Mouse (Mus musculus): ENCODE measurements around the gene Prss57. TPM values are rescaled to one million over a fixed set of nuclear protein-coding genes. Genes with fewer than 3 reads are reported as not detected.

Gene Prss57
- polyA plus RNA-seq, 1 experiment from 2014 or later, result 5.0 TPM

- DNase-seq, result no peak
- H3K27me3 ChIP-seq (ENCODE audit: insufficient read depth, low read length), result no peaks in the 10 kb centered on the region
- H3K4me3 ChIP-seq (ENCODE audit: low read depth, low read length), result no peak overlapping the region
- H3K36me3 ChIP-seq (replicated peaks; ENCODE audit: insufficient read depth, low read length), result no peaks in the 10 kb centered on the region
- no peaks in the 10 kb centered on the region for H3K9me3 ChIP-seq (ENCODE audit: low read length)
- no peak overlapping the region for H3K9ac ChIP-seq (replicated peaks)
- WGBS (ENCODE audit: insufficient replicate concordance), result 74% methylated on average over 5 of the region's 5 CpGs
- 0 out of 2 replicates have a peak, but pooled peaks cover 1% of the 10 kb centered on the region for H3K4me1 ChIP-seq (ENCODE audit: insufficient read depth)
- no peak overlapping the region for H3K4me2 ChIP-seq (ENCODE audit: low read depth, low read length)
- peak; percentile 53 for ATAC-seq
- TF ChIP-seq CTCF (IDR thresholded peaks at IDR 0.05; ENCODE audit: low read depth), result no peak
- no peak for TF ChIP-seq EP300 (IDR thresholded peaks at IDR 0.05; ENCODE audit: low read depth)
- no peak overlapping the region for H3K27ac ChIP-seq (ENCODE audit: low read depth)
These were observed 23.6 kb upstream of the Prss57 start for GRCm38 (mm10) chr10:79814271-79814842.

DNA sequence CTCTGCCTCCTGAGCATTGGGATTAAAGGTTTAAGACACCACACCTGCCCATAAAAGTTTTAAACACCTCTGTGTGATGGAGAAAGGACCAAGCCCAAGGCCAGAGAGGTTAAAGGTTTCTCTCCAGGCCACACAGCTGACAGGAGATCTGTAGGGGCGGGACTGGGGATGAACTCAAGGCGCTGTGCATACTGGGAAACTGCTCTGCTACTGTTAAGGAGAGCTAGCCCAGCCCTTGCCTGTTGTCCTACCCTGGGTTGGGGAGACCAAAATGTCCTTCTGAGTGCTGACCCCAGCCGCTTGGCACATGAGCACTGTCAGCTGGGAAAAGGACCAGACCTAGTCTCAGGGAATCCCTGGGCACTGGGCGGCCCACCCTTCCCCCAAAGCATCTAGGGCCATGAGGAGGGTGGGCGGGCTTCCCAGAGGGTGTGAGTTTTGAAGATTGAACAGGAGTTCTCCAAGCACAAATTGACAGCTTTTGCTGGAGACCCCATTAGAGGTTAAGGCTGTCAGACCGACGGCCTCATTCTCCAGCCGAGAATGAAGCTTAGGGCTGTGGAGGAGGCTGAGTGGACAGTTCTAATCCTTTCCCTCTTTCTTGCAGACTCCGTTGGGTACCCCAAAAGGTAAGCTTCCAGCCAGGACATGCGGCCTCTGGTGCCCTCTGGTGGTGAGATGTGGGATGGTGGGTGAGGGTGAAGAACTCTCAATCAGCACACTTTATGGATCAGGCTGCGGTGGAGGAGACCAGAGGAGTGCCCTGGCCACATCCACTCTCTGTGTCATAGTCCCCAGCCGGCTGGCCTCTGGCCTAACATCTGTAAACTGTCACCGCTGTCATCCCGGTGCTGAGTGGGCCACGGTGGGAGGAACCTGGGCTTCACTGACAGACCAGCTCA lies 21.2 kb upstream of the Prss57 start:
- H3K27ac ChIP-seq (ENCODE audit: low read depth), result no peak overlapping the region
- TF ChIP-seq EP300 (IDR thresholded peaks at IDR 0.05; ENCODE audit: low read depth) (no peak), CTCF (IDR thresholded peaks at IDR 0.05; ENCODE audit: low read depth) (peak; percentile 98)
- peak; percentile 88 for DNase-seq
- no peaks in the 10 kb centered on the region for H3K36me3 ChIP-seq (replicated peaks; ENCODE audit: insufficient read depth, low read length)
- no peaks in the 10 kb centered on the region for H3K27me3 ChIP-seq (ENCODE audit: insufficient read depth, low read length)
- no peak overlapping the region for H3K4me3 ChIP-seq (ENCODE audit: low read depth, low read length)
- no peaks in the 10 kb centered on the region for H3K9me3 ChIP-seq (ENCODE audit: low read length)
- 0 out of 2 replicates have a peak, but pooled peaks cover 11% of the 10 kb centered on the region for H3K4me1 ChIP-seq (ENCODE audit: insufficient read depth)
- H3K4me2 ChIP-seq (ENCODE audit: low read depth, low read length), result no peak overlapping the region
- 30% methylated on average over 15 of the region's 15 CpGs for WGBS (ENCODE audit: insufficient replicate concordance)
- no peak overlapping the region for H3K9ac ChIP-seq (replicated peaks)
- ATAC-seq, result peak; percentile 40; the same call in 1 of the 2 replicates

GRCm38 (mm10) chr10:79808728-79809127 lies 18.0 kb upstream of the Prss57 start:
- DNase-seq (no peak), ATAC-seq (no peak)
- no peaks in the 10 kb centered on the region for H3K27me3 ChIP-seq (ENCODE audit: insufficient read depth, low read length)
- H3K9ac ChIP-seq (replicated peaks), result no peak overlapping the region
- H3K4me1 ChIP-seq (ENCODE audit: insufficient read depth), result 0 out of 2 replicates have a peak, but pooled peaks cover 12% of the 10 kb centered on the region
- H3K27ac ChIP-seq (ENCODE audit: low read depth), result no peak overlapping the region
- 83% methylated on average over 11 of the region's 11 CpGs for WGBS (ENCODE audit: insufficient replicate concordance)
- TF ChIP-seq CTCF (IDR thresholded peaks at IDR 0.05; ENCODE audit: low read depth) (no peak), EP300 (IDR thresholded peaks at IDR 0.05; ENCODE audit: low read depth) (no peak)
- H3K36me3 ChIP-seq (replicated peaks; ENCODE audit: insufficient read depth, low read length), result no peaks in the 10 kb centered on the region
- no peak overlapping the region for H3K4me2 ChIP-seq (ENCODE audit: low read depth, low read length)
- H3K4me3 ChIP-seq (ENCODE audit: low read depth, low read length), result no peak overlapping the region
- H3K9me3 ChIP-seq (ENCODE audit: low read length), result no peaks in the 10 kb centered on the region

- no peak overlapping the region for H3K27ac ChIP-seq (ENCODE audit: low read depth)
- no peaks in the 10 kb centered on the region for H3K27me3 ChIP-seq (ENCODE audit: insufficient read depth, low read length)
- H3K9me3 ChIP-seq (ENCODE audit: low read length), result no peaks in the 10 kb centered on the region
- H3K4me1 ChIP-seq (ENCODE audit: insufficient read depth), result peaks cover 16% of the 10 kb centered on the region
- H3K4me2 ChIP-seq (ENCODE audit: low read depth, low read length), result no peak overlapping the region
- no peak overlapping the region for H3K9ac ChIP-seq (replicated peaks)
- ATAC-seq, result 0 out of 2 replicates have a peak, but pooled peaks have one; percentile 7
- H3K4me3 ChIP-seq (ENCODE audit: low read depth, low read length), result no peak overlapping the region
- no peaks in the 10 kb centered on the region for H3K36me3 ChIP-seq (replicated peaks; ENCODE audit: insufficient read depth, low read length)
- 56% methylated on average over 11 of the region's 11 CpGs for WGBS (ENCODE audit: insufficient replicate concordance)
- no peak for DNase-seq
- TF ChIP-seq EP300 (IDR thresholded peaks at IDR 0.05; ENCODE audit: low read depth) (no peak), CTCF (IDR thresholded peaks at IDR 0.05; ENCODE audit: low read depth) (no peak)
These were observed 17.1 kb upstream of the Prss57 start for GRCm38 (mm10) chr10:79807826-79808225.

- no peak overlapping the region for H3K4me2 ChIP-seq (ENCODE audit: low read depth, low read length)
- H3K27ac ChIP-seq (ENCODE audit: low read depth), result no peak overlapping the region
- no peak overlapping the region for H3K9ac ChIP-seq (replicated peaks)
- no peak overlapping the region for H3K4me3 ChIP-seq (ENCODE audit: low read depth, low read length)
- DNase-seq, result peak; percentile 56
- peaks cover 24% of the 10 kb centered on the region for H3K4me1 ChIP-seq (ENCODE audit: insufficient read depth)
- H3K9me3 ChIP-seq (ENCODE audit: low read length), result no peaks in the 10 kb centered on the region
- no peak for TF ChIP-seq EP300 (IDR thresholded peaks at IDR 0.05; ENCODE audit: low read depth)
- 70% methylated on average over 10 of the region's 10 CpGs for WGBS (ENCODE audit: insufficient replicate concordance)
- no peaks in the 10 kb centered on the region for H3K36me3 ChIP-seq (replicated peaks; ENCODE audit: insufficient read depth, low read length)
- ATAC-seq, result no peak
- H3K27me3 ChIP-seq (ENCODE audit: insufficient read depth, low read length), result no peaks in the 10 kb centered on the region
These were observed 16.2 kb upstream of the Prss57 start for GRCm38 (mm10) chr10:79806972-79807371.

- Histone ChIP-seq H3K4me3 (ENCODE audit: low read depth, low read length) (no peak overlapping the region), H3K9ac (replicated peaks) (no peak overlapping the region), H3K4me2 (ENCODE audit: low read depth, low read length) (no peak overlapping the region), H3K36me3 (replicated peaks; ENCODE audit: insufficient read depth, low read length) (no peaks in the 10 kb centered on the region), H3K4me1 (ENCODE audit: insufficient read depth) (peaks cover 27% of the 10 kb centered on the region), H3K27me3 (ENCODE audit: insufficient read depth, low read length) (no peaks in the 10 kb centered on the region), H3K9me3 (ENCODE audit: low read length) (no peaks in the 10 kb centered on the region), H3K27ac (ENCODE audit: low read depth) (no peak overlapping the region)
- TF ChIP-seq CTCF (IDR thresholded peaks at IDR 0.05; ENCODE audit: low read depth) (no peak), EP300 (IDR thresholded peaks at IDR 0.05; ENCODE audit: low read depth) (no peak)
- ATAC-seq (no peak), DNase-seq (no peak)
- 74% methylated on average over 9 of the region's 9 CpGs for WGBS (ENCODE audit: insufficient replicate concordance)
These were observed 15.6 kb upstream of the Prss57 start for GRCm38 (mm10) chr10:79806331-79806730.

All from liver, postnatal 0 days (tissue).